Mouse (Mus musculus): ENCODE results near the gene Immp2l. TPM values are rescaled to one million over a fixed set of nuclear protein-coding genes. Genes with fewer than 3 reads are reported as not detected.
"Not testable (repeated sequence)": the region's sequence is repeated elsewhere in the genome, so short reads cannot be mapped to it uniquely, and the experiment has no call there.

Gene Immp2l
- total RNA-seq, 2 experiments from 2014 or later = 3.7 to 6.4 TPM

DNA sequence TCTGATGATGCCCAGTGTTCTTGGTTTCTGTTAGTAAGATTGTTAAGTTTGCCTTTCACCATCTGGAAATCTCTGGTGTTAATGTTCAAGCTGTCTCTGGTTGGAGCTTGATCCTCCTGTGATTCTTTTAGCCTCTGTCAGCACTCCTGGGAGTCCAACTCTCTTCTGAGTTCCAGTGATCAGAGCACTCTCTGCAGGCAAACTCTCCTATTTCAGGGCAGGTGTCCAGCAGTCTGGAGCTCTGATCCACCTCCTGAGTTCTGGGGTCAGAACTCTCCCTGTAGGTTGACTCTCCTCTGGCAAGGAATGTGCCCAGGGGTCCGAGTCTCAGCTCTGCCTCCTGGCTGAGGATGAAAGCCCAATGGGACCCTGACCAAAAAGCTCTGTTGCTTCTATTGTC, 769.8 kb downstream of the Immp2l start:
- DNase-seq (ENCODE audit: low spot score in 2 of 2) = not testable (repeated sequence)

DNA sequence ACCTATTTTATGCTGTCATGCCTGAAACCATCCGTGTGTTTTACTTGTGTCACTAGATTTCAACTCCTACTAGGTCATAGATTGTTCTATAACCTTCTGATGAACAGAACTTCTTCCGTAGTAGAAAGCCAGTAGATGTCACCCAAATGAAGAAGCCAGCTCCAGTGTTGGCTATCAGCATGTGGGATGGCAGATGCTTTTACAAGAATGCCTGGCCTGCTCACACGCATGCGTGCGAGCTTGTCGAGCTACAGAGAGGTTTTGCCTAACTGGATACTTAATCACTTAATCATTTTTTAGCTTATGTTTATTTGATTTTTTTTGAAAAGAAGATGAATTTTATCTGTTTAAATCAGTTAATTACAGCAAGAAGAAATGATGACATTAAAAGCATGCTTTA, 805.6 kb downstream of the Immp2l start:
- DNase-seq (ENCODE audit: low spot score in 2 of 2) = peak; percentile 25 to 65

DNA sequence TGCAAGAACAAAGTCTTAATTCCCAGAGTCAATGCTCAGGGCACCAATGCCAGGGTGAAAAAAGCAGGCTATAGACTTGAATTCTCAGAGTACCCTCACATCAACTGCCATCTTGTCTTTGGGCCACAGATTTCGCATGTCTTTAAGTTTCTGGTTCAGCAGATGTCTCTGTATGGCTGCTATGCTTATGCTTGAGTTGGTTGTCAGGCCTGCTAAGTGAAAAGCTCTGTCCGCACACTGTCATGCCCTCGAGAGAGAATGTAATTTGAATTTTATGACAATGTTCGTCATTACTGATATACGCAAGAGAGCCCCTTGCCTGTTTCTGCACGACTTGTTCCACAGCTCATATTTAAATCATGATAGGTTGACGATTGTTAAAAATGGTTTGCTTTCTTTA, 807.8 kb downstream of the Immp2l start:
- no peak for DNase-seq (ENCODE audit: low spot score in 2 of 2)

DNA sequence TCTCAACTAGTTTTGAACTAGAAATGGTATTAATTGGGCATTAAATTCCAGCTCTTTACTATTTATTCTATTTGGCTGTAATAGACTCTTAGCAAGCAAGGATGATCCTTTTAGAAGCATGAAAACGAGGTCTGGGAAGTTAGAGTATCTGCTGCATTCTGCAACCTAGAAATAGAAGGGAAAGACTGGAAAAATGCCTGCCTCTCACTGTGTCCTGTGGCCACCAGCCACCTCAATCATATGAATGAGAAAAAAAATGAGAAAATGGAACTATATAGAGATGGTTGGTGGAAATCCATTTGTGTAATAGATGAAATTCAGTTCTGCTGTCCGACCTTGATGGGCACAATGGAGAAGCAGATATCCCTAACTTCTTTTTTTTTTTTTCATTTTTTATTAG, 810.8 kb downstream of the Immp2l start:
- no peak for DNase-seq (ENCODE audit: low spot score in 2 of 2)

DNA sequence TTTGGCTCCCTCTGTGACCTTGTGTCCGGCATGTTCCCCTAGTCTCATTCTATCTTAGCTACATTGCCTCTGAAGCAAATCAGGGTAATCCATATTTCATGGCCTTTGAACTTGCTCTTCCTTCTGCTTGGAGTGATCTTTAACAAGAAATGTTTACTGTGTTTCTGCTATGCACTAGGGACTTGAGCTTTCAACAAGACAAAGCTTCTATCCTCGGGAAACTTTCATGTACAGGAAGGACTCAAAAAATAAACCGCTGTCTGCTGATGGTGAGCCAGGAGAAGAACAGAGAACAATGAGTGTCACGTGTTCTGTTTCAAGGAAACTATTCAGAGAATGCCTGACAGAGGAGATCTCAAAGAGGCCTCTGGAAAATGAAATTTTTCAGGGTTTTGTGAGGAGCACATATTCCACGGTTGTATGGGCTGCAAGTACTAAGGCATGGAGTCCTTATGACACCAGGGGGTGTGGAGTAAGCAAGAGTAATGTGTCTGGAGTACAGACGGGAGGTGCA, 814.5 kb downstream of the Immp2l start:
- DNase-seq (ENCODE audit: low spot score in 2 of 2) = no peak

DNA sequence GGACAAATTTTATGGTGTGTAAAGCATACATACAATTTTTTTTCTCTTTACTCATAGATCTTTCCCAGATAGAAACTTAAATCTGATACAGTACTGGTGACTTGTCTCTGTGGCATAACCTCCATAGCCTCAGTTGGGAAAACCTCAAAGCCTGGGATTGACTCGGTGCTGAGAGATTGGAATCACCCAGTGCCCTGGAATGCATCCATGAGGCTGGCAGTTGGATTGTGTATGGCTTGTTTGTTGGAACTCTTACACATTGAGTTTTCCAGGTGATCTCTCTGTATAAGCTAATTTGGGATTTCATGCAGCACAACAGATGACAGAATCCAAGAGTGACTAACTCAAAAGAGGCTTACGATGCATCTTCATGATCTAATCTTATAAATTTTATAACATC, 815.4 kb downstream of the Immp2l start:
- DNase-seq (ENCODE audit: low spot score in 2 of 2) = no peak

DNA sequence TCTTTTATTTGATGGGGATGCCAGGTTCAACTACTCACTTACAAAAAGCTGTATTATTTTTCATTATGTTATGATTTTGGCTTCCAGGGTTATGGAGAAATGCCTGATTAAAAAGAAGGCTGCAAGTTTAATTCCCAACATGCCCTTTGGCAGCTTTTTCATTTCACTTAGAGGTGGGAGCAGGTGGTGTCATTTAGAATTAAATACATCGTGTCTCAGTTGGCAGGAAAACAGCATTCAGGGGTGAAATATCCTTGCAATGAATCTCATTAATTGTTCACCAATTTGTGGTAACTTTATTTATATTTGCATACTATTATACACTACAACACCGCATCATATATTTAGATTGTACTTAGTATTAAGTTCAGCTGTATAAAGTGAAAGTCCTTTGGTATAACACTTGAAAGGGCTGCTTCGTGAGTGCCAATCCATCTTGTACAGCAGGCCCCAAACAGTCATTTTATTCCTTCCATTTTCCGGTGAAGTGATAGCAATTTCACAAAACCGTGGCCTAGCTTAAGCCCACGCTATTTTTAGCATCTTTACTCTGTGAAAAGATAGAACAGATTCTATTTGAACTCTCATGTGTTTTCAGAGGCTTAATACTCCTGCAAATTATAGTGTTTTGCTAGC, 818.9 kb downstream of the Immp2l start:
- DNase-seq (ENCODE audit: low spot score in 2 of 2) = peak in 1 of 2 experiments; percentile 5

DNA sequence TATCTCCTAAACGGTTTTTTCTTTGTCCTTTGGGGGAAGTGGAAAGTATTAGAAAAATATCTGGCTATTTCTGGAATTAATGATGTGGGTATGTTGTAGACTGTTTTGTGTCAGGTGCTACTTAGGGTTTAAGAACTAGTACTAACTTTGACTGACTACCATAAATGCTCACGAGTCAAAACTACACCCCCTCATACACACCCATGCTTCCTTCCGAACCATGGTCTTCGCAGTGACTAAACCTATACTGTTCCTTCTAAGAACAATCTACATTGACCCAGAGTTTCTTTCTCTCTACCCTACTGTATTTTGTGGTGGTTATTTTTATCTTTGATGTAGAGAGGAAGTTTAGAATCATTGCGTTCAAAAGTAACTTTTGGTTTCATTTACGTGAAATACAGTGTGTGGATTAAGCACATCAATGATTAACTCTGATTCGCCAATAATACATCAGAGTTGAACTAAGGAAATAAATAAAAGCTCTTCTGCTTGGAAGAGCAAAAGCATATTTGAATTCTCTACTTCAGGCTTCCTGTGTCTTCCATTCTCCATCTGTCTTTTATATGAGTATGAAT, 828.1 kb downstream of the Immp2l start:
- no peak for DNase-seq (ENCODE audit: low spot score in 2 of 2)

DNA sequence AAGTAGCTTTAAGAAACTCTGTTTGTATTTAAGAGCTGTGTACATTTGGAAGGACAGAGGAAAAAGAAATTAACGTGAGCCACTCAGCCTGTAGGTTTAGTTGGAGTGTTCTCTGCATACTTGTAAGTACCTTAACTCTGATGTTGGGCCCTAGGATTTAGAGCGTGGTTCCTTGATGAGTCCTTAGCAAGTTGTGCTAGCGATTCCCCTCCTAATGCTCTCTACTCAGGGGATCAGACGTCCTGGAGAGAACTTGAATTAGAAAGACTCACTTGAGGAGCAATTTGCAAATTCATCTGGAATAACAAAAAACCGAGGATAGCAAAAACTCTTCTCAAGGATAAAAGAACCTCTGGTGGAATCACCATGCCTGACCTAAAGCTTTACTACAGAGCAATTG, 835.8 kb downstream of the Immp2l start:
- DNase-seq (ENCODE audit: low spot score in 2 of 2) = not testable (repeated sequence)

DNA sequence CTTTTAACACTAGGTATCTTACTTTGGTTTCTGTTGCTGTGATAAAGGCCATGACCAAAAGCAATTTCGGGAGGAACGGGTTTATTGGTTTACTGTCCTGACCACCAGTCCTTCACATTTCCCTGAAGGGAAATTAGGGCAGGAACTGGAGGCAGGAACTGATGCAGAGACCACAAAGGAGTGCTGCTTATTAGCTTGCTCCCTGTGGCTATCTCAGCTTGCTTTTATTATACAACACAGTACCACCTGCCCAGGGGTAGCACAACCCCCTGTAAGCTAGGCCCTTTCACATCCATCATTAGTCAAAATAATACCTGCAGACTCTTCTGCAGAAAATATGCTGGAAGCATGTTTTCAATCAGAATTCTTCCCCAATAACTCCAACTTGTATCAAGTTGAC, 844.4 kb downstream of the Immp2l start:
- no peak for DNase-seq (ENCODE audit: low spot score in 2 of 2)

DNA sequence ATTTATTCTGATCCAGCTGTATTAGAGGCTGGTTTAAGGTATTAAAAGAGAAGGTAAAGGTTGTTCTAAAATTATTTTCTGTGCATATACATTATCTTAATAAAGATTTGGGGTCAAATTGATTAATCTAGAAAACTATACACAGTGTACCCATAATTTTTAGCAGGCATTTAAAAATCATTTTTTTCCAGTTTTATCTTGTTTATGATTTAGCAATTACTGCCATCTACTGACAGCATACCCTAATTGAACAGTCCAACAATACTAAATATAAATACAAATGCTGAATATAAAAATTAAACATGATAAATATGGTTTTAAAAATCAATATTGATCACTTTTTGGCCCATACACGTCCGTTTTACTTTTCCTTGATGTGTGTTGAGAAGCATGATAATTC, 850.1 kb downstream of the Immp2l start:
- no peak for DNase-seq (ENCODE audit: low spot score in 2 of 2)

DNA sequence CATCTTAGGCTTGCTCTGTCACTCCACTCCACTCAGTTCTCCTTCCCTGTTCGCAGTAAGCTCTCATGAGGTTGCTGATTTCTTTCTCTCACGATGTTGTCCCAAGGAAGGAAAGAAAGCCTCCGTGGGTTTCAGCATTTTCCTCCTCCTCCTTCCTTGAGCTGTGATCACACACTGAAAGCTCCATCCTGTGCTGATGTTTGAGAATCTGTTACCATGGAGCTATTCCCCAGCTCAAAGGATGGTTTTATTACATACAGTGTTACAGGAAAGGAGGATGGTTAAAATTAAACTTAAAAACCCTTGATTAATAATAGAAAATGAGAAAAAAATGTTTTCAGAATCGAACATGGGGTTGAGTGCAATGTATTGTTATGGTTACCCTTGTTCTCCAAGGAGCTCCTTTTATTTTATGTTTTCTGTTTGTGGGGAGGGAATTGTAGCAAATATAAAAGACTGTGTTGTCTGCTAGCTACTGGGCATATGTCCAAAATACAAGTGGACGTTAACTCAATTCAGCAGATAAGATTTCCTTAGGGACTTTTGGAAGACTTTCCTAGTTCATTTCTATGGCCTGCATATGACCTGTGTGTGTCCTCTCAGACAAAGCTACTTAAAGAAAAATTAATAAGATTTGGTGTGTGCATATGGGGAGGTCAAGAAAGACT, 853.5 kb downstream of the Immp2l start:
- DNase-seq (ENCODE audit: low spot score in 2 of 2) = peak in 1 of 2 experiments; percentile 9

DNA sequence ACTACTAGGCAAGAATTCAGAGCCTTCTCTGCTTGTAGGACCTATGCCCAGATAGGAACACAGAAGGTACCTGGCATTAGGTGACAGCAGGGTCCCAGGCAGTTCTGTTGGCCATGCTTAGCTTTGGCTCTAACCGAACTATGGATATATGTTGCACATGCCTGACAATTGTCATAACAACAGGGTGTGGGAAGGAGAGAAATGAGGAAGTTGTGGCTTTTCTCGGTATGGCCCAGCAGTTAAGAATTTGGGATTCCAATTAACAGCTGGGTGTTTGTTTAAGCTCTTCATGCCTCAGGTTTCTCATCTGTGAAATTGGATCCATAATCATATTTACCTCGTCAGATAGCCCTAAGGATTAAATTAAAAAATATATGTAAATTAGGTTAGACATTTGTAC, 854.6 kb downstream of the Immp2l start:
- no peak for DNase-seq (ENCODE audit: low spot score in 2 of 2)

DNA sequence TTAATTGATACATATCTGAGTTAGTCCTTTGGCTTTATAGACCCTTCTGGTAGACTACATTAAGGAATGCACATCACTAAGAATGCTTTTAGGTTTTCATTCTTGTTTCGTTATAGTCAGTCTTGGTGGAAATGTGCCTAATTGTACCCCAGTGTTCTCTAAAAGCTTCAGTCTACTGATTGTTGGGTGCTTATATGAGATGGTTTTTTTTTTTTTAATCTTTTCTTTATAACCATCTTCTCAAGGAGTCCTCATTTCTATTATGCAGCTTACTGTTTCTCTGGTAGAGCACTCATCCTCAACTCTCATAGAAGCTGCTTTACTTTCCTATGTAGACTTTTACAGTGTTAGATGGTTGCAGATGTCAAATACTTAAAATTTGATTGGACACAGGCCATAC, 855.1 kb downstream of the Immp2l start:
- DNase-seq (ENCODE audit: low spot score in 2 of 2) = no peak

DNA sequence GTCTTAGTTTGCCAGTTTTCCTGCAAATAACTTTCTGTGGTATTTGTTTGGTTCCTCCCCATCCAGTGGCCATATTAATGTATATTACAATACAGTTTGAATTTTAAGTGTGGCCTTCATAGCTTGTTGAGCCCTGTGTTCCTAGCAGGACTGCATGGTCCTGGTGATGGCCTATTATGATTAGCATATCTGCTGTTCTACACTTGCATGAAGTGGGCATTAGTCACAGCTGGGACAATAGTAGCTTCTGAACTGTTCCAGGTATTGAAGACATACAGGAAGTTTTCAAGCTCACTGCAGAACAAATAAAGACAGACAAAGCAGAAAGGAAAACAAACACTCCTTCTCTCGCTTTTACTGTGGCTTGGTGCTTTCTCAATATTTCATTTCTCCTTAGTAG, 855.5 kb downstream of the Immp2l start:
- no peak for DNase-seq (ENCODE audit: low spot score in 2 of 2)

DNA sequence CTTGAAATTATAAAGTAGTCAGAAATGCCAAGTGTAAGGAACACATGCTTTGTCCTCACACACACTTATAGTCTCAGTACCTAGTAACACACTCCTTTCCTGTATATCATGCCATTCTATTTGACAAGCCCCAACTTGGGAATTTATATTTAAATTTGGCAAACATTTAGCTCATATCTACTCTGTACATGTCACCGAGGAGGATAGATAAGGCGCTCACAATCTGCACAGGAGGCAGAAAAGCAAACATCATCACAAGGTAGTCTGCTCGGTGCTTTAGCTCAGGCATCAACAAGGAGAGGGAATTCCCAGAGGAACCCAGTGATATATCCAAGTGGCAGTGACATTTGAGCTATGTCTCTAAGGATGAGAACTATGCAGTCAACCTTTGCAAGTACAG, 856.9 kb downstream of the Immp2l start:
- DNase-seq (ENCODE audit: low spot score in 2 of 2) = no peak

DNA sequence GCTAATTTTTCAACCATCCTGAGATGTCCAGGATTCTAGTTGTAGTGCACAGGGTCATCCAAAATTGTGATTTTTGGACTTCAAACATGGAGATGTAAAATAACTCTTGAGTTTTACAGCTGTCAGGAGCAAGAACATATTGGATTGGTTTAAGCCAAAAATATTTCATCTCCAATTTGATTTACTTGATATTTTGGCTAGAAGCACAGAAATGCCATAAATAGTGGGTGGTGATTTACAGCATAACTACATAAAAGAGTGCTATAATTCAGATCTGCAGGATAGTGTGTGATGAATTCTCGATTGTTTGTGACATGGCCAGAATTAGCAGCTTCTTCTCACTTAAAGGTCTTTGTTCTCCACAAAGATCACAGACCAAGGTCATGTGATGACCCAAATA, 884.1 kb downstream of the Immp2l start:
- no peak for DNase-seq (ENCODE audit: low spot score in 2 of 2)

DNA sequence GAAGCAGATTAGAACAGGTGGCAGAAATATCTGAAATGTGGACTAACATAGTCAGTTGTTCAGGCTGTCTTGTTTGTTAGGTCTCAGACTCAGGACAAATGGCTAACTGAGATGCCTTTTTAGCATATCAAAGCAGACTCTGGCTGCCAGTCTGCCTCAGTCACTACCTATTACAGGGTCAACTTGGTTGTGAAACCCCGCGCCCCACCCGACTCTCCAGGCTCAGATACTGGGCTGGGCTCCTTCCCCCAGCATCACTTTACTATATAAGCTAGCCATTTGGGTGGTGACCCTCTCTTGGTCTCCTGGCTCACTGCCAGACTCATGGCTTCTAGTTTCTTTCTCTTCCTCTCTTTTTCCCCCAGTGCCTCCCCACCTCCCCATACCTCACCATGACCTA, 887.7 kb downstream of the Immp2l start:
- DNase-seq (ENCODE audit: low spot score in 2 of 2) = no peak

DNA sequence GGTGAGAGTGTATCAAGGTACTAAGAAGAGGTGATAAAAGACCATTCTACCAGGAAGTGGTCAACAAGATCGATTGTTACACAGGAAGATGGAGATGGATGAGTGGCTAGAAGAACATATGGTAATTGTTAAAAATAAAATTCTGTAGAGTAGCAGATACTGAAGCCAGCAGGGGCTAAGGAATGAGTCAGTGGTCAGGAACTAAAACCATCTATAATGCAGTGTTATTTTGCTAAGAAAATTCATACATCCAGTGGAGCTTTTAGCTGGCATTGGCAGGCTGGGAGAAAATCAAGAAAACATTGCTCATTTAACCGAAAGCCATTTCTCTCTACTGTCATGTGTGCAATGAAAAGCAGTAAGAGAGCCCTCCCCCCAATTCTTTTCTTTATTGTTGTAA, 913.9 kb downstream of the Immp2l start:
- no peak for DNase-seq (ENCODE audit: low spot score in 2 of 2)

DNA sequence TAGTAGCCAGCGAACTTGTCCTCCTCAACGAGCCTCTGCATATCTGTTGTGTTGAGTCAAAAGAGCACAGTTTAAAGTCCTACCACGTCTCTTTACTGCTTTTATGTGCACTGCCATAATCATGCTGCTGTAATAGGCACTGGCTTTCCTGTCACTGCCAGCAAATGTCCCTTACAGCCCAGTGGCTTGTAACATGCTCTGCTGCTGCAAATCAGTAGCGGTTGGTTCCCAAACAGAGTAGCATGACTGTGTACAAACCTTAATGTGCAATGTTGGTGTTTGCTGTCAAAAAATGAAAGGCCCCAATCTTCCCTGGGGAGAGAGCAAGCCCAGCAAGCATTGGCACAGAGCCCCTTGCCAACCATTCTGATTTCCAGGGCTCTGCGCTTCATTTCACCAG, 918.0 kb downstream of the Immp2l start:
- no peak for DNase-seq (ENCODE audit: low spot score in 2 of 2)

DNA sequence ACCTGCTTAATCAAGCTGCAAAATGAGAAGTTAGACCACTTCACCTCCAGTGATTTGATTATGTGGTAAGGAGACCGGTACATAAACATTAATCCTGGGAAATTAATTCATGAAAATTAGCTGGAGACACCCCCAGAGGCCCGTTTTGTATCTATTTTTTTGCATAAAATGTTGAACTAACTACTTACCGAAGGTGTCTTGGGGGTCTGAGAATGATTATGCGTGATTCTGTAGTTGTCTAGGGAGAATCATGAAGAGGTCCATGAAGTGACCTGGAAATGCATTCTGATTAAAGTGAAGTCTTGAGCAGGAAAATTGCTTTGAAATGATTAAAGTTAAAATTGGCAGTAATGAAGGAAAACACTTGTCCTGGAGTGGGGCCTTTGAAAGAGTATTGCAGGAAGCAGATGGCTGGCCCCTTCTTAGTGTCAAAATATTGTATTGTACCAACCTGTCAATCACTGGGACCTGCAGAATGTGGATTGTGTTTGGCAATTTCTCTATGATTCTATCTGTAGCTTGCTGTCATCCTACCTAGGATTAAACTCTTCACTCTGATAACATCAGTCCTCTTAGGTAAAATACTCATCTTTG, 920.3 kb downstream of the Immp2l start:
- DNase-seq (ENCODE audit: low spot score in 2 of 2) = no peak

DNA sequence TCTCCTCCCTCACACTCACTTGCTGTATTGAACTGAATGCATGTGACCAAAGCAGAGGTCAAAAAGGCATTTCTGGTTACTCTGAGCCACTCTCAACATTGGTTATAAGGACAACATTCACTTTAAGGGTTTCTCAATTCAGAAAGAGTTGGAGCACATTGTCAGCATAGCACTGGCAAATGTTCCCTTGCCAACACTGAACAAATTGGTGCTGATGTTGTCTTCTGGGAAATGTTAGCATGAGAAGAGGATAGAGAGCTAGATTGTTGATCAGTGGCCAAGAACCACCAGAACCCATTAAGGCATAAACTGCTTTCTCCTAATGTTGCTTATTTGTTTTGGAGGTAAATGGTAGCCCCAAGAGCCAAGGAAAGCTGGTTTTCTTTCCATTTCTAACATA, 922.6 kb downstream of the Immp2l start:
- no peak for DNase-seq (ENCODE audit: low spot score in 2 of 2)

All from layer of hippocampus, postnatal 14 days (tissue).